Mouse (Mus musculus) CD4-positive, CD25-positive, alpha-beta regulatory T cell, adult 4 months (primary cell): ENCODE measurements around the gene Mucl3. TPM values are rescaled to one million over a fixed set of nuclear protein-coding genes. Genes with fewer than 3 reads are reported as not detected.

Experiments used
- ATAC-seq: one replicate; pipeline ENCODE4 v1.8.0; 2017
- polyA plus RNA-seq, 2 experiments: library from polyadenylated mRNA; unstranded; fragments of 100-300 nt; shearing (Covaris generic); gene quantifications; one replicate each; pipeline ENCODE4 v1.2.1; 2017

Mucl3 gene
- polyA plus RNA-seq, result under 1 TPM; 0.16 to 0.46 TPM

DNA sequence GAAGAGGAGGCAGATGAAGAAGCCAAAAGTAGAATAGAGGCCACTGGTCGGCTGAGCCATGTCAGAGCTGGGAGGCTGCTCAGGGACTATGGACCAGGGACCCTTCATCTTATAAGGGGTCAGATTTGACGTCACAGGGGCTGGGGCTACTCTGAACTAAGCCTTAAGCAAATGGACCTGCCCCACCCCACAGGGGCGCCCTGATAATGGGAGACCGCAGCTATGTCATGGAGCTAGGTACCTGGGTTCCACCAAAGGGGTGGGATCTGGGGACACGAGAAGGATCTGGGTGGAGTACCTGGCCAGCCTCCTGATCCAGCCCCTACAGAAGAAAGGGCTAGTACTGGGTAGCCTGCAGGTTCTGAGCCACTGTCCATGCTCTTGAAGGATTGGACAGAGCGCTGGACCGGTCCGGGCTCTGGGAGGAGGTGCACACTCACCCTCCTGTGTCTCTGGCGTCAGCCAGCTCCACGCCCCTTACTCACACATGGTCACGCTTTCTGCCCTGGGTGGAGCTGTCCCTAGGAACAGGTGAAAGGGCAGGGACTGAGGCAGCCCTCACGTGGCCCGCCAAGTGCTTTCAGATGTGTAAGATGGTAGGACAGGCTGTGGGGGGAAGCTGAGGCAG is at the start of gene Mucl3:
Gene Mucl3 (minus strand): TSS at position 87 of the 628 bp plus-strand sequence.
- no peak for ATAC-seq

GRCm38 (mm10) chr17:35692368-35692767 is 48.9 kb upstream of the Mucl3 start:
- no peak for ATAC-seq

- ATAC-seq, result no peak
Observed at GRCm38 (mm10) chr17:35691811-35692210, 48.3 kb upstream of the Mucl3 start.

DNA sequence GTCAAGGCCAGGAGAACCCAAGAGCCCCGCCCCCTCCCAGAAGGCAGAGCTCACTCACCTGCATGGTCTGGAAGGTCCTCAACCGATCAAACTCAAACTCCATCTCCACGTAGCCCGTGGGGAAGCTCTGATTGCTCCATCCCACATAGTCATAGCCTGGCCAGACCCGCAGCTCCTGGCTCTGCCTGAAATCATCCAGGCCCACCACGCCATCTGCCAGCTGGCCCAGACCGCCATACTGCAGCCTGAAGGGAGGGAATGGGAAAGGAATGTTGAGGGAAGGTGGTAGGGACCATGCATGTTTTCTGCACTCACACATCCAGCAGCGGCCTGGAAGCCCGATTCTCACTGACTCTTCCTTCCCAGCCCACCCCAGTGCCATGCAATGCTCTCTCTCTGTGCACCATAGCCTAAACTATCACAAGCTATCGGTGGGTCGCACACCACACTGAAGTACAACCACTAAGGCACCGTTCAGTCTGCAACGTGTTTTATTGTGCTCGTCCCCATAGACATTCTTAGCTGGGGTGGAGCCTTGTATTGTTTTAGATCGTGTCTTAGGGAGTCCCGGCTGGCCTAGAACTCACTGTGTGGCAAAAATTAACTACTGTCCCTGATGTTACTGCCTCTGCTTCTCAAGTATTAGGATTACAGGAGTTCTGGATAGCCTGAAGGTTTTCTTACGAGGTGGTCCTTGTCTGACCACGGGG is 46.6 kb upstream of the Mucl3 start:
- no peak for ATAC-seq

DNA sequence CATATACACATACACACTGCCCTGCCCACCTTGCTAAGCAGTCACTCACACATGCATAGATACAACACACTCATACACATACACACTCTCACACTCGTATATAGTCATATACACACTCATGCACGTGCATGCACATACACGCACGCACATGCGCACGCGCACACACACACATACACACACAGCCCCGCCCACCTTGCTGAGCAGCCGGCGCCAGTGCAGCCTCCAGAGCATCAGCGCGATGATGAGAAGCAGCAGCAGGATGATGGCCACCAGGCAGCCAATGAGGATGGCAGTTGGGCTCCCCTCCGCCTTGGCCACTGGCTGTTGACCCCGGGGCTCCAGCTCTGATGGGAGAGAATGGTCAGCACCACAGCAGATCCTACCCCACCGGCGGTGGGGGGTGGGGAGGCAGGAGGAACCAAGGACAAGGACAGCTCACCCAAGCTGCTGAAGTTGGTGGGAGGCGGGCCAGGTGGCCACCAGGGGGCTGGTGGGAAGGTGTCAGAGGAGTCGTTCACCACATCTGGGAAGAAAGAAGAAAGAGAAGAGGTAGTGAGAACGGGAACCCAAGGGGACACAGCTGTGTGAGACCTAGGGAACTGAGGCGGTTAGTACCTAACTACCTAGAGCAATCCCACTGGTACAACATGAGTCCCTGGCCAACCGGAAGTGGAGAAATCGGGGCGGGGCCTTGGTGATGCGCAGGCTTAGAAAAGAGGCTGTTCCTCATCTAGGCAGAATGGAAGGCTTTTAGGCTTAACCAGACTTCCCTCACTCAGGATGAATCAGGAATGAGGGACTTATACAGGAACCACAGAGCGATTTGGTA is 45.1 kb upstream of the Mucl3 start:
- no peak for ATAC-seq

GRCm38 (mm10) chr17:35685061-35685460 is 41.6 kb upstream of the Mucl3 start:
- no peak for ATAC-seq

DNA sequence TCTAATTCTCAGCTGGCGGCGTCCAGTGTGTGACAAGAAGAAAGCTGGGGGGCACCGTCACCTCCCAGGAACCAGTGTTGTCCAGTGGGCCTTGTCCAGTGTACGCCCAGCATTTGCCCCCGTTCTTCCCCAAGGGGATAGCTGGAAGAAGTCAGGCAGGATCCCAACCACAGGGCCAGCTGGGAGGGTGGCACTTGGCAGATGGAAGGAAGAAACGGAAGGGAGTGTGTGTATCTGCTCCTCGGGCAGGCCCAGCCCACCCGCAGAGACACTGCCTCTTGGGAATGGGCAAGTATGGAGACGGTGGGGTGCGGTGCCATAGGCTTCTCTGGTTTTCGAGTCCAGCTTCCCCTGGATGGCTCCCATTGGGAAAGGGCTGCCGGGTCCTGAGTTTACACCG is 38.5 kb upstream of the Mucl3 start:
- no peak for ATAC-seq

DNA sequence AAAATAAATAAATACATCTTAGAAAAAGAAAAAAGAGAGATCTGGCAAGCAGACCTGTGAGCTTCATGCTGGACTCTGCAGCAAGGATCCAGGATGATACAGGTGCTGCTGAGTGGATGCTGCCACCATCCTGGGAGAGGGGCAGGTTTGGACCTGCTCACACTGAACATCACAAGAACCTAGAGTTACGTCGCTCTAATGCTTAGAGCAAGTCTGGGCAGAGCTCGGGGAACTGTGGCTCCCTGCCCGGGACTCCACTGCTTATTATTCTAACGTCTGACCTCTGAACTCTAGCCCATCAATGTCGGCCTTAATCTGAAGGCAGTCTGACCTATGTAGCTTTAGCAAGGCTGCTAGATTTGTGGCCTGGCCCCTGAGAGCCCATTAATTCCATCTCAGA is 37.1 kb upstream of the Mucl3 start:
- no peak for ATAC-seq

DNA sequence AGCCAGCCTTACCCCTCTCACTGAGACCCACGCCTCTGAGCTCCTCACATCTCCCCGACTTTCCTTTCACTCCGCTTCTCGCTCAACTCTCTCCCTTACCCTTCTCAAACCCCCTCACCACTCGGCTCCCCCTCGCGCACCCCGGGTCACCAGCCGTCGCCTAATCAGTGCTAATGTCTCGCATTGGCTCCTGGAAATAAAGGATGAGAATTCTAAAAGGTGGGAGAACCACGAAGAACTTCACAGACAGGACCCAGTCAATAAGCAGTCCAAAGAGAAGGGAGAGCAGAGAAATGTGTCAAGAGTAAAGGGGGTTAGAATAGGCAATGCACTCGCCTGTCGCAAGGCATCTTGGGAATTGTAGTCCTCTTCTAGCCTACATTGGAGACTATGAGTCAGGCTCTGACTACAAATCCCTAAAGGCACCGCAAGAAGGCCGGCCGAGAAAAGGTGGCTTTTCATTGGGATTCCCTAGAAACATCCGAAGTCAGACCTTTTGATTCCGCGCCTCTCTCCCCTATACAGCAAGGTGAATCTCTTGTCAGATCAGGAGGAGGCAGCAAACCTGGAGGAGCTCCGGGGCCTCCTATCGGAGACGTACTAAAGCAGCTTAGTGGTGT is 30.0 kb upstream of the Mucl3 start, which contains the start of gene Gtf2h4:
Gene Gtf2h4 (minus strand): TSS at position 324 of the 620 bp plus-strand sequence.
- peak; percentile 99 for ATAC-seq

GRCm38 (mm10) chr17:35672527-35672926 is 29.0 kb upstream of the Mucl3 start:
- no peak for ATAC-seq

DNA sequence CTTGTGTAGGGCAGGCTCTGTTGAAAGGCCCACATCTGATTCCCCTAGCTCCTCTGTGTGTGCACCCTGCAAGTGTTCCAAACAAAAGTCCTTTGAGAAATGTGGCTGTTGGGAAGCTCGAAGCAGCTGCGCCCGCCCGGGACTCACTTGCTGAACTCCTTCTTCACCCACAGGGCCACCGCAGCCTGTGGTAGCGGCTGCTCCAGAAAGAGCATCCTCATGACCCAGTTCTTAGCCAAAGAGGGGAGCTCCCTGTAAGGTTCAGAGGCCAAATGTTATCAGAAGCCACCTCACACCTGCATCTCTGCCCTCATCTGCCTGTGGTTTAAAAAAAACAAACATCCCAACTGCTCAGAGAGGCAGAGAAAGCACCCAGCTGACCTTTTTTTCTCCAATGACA is 28.4 kb upstream of the Mucl3 start:
- ATAC-seq, result no peak

GRCm38 (mm10) chr17:35669731-35670130 is 26.2 kb upstream of the Mucl3 start:
- ATAC-seq, result no peak

- peak; percentile 81 for ATAC-seq
Observed at GRCm38 (mm10) chr17:35667334-35668065, 24.0 kb upstream of the Mucl3 start, which contains the start of gene Vars2. Gene Vars2 (minus strand): TSS chr17:35667592.

- ATAC-seq, result peak; percentile 40
Observed at GRCm38 (mm10) chr17:35666851-35667256, 23.4 kb upstream of the Mucl3 start.

DNA sequence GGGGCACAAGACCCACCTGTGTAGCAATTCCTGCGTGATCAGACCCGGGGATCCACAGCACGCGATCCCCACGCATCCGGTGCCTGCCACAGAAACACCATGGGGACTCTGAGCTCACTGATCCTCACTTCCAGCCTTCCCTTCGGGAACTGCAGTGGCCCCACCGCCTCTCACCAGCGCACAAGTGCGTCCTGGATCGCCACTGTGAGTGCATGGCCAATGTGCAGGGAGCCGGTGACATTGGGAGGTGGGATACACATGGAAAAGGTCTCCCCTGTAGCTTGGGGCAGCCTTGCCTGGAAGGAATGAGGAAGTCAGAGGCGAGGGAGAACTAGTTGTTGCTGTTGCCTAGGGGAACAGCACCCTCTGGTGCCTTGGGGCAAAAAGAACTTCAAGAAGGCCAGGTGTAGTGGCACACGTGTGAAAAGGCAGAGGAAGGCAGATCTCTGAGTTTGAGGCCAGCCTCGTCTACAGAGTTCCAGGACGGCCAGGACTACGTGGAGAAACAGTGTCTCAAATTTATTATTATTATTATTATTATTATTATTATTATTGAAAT is 22.5 kb upstream of the Mucl3 start:
- no peak for ATAC-seq

- ATAC-seq, result no peak
Observed at GRCm38 (mm10) chr17:35653086-35653485, 9.6 kb upstream of the Mucl3 start.

- no peak for ATAC-seq
Observed at GRCm38 (mm10) chr17:35649429-35649828, 5.9 kb upstream of the Mucl3 start.

DNA sequence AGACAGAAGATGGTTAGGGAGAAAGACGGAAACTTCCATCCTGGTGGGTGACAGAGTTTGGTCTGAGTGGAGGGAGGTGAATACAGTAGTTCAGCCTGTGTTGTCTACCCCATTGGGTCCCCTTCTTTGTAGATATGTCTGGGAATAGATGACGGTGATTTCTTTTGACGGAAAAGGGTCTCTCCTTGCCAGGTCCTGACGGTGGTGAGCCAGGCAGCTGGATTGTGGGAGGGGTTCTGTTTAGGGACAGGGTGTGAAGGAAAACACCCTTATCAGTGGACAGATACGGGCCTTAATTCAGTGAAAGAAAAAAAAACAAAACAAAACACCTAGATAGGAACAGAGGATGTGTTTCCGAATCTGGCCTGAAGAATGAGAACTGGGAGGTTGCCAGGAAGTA is 4.1 kb downstream of the Mucl3 start:
- no peak for ATAC-seq

DNA sequence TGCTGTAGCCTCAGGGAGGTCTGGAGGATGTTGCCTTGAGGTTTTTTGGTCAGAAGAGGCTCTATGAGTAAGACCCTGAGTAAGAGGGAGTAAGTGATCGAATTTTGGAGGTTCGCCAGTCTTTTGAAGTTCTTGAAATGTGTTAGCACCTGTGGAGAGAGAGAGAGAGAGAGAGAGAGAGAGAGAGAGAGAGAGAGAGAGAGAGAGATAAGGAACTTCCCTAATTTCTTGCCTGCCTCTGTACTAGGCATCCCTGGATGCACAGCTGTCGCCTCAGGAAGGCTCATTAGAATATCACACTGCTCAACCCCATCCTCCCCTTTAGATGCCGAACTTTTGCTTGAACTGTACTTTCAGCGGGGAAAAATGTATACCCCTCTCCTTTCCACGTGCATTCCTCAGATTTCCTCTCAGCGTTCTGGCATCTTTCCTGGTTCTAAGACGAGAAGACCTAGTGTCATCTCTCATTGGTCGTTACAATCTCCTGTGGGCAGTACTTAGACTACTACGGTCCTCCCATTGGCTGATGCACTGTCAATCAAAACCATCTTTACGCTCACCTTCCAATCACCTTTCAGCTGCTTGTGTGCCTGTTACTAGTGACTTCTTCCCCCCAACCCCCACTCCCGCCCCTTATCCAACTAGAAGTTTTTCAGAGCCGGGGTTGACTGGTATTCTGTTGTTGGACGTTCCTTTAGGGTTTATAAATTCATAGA is 4.9 kb downstream of the Mucl3 start:
- ATAC-seq, result peak; percentile 93

DNA sequence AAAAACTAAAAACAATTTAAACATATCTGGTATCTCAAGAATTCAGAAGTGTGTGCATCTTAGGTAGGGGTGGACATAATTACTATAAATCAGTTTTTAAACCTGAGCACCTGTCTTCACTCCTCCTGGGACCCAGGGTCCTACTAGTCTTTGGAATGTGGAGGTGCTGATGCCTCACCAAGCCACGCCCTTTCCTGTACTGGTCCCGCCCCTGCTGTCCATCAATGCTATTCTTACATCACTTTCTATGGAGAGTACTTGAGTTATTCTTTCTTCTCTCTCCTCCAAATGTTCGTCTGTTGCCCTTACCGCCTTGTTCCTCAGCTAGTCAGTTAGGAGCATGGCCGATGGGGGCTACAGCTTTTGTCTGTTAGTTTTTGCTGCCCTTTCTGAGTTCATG is 7.1 kb downstream of the Mucl3 start:
- no peak for ATAC-seq

- peak; percentile 55 for ATAC-seq
Observed at GRCm38 (mm10) chr17:35635699-35636111, 7.8 kb downstream of the Mucl3 start.
